Mouse (Mus musculus): Measurements from ENCODE around the gene Mtus2. TPM values are rescaled to one million over a fixed set of nuclear protein-coding genes. Genes with fewer than 3 reads are reported as not detected.

Gene Mtus2
- polyA plus RNA-seq, 1 experiment: 2.3 TPM

GRCm38 (mm10) chr5:148344374-148344773 lies 387.3 kb downstream of the Mtus2 start:
- H3K36me3 ChIP-seq (ENCODE audit: control insufficient read depth, insufficient read depth, low read length): peaks cover 12% of the 10 kb centered on the region
- no peak overlapping the region for H3K27ac ChIP-seq (ENCODE audit: insufficient read depth, low read length)
- no peak overlapping the region for H3K4me3 ChIP-seq (ENCODE audit: extremely low read depth, insufficient read depth, insufficient read length)
- H3K27me3 ChIP-seq (ENCODE audit: control insufficient read depth, insufficient read depth, low read length): no peaks in the 10 kb centered on the region
- DNase-seq (ENCODE audit: low read depth in 1 of 2, low spot score in 2 of 2): no peak
- peaks cover 6% of the 10 kb centered on the region; the same call in 1 of the 2 replicates for H3K4me1 ChIP-seq (ENCODE audit: control insufficient read depth, insufficient read depth, insufficient read length)
- WGBS: 95% methylated on average over 5 of the region's 5 CpGs
- TF ChIP-seq CTCF (IDR thresholded peaks at IDR 0.05; ENCODE audit: extremely low read depth, insufficient read depth, insufficient read length, insufficient replicate concordance): no peak
- no peak for TF ChIP-seq POLR2A (IDR thresholded peaks at IDR 0.05; ENCODE audit: low read depth, low read length)

GRCm38 (mm10) chr5:148346543-148346942 lies 389.4 kb downstream of the Mtus2 start:
- 88% methylated on average over 8 of the region's 8 CpGs for WGBS
- H3K36me3 ChIP-seq (ENCODE audit: control insufficient read depth, insufficient read depth, low read length): peaks cover 10% of the 10 kb centered on the region

GRCm38 (mm10) chr5:148348153-148348552 lies 391.0 kb downstream of the Mtus2 start:
- Histone ChIP-seq H3K4me1 (ENCODE audit: control insufficient read depth, insufficient read depth, insufficient read length) (no peaks in the 10 kb centered on the region), H3K4me3 (ENCODE audit: extremely low read depth, insufficient read depth, insufficient read length) (no peak overlapping the region), H3K36me3 (ENCODE audit: control insufficient read depth, insufficient read depth, low read length) (peaks cover 15% of the 10 kb centered on the region), H3K27ac (ENCODE audit: insufficient read depth, low read length) (no peak overlapping the region), H3K27me3 (ENCODE audit: control insufficient read depth, insufficient read depth, low read length) (no peaks in the 10 kb centered on the region)
- 92% methylated on average over 8 of the region's 8 CpGs for WGBS
- no peak for DNase-seq (ENCODE audit: low read depth in 1 of 2, low spot score in 2 of 2)
- TF ChIP-seq POLR2A (IDR thresholded peaks at IDR 0.05; ENCODE audit: low read depth, low read length) (no peak), CTCF (IDR thresholded peaks at IDR 0.05; ENCODE audit: extremely low read depth, insufficient read depth, insufficient read length, insufficient replicate concordance) (no peak)

More at GRCm38 (mm10) chr5:148346543-148346942, 389.4 kb downstream of the Mtus2 start:
- DNase-seq (ENCODE audit: low read depth in 1 of 2, low spot score in 2 of 2): no peak
- no peak overlapping the region for H3K4me3 ChIP-seq (ENCODE audit: extremely low read depth, insufficient read depth, insufficient read length)
- no peaks in the 10 kb centered on the region for H3K27me3 ChIP-seq (ENCODE audit: control insufficient read depth, insufficient read depth, low read length)
- TF ChIP-seq POLR2A (IDR thresholded peaks at IDR 0.05; ENCODE audit: low read depth, low read length) (no peak), CTCF (IDR thresholded peaks at IDR 0.05; ENCODE audit: extremely low read depth, insufficient read depth, insufficient read length, insufficient replicate concordance) (peak; percentile 15; the same call in 1 of the 2 replicates)
- H3K4me1 ChIP-seq (ENCODE audit: control insufficient read depth, insufficient read depth, insufficient read length): peaks cover 6% of the 10 kb centered on the region; the same call in 1 of the 2 replicates
- no peak overlapping the region for H3K27ac ChIP-seq (ENCODE audit: insufficient read depth, low read length)

DNA sequence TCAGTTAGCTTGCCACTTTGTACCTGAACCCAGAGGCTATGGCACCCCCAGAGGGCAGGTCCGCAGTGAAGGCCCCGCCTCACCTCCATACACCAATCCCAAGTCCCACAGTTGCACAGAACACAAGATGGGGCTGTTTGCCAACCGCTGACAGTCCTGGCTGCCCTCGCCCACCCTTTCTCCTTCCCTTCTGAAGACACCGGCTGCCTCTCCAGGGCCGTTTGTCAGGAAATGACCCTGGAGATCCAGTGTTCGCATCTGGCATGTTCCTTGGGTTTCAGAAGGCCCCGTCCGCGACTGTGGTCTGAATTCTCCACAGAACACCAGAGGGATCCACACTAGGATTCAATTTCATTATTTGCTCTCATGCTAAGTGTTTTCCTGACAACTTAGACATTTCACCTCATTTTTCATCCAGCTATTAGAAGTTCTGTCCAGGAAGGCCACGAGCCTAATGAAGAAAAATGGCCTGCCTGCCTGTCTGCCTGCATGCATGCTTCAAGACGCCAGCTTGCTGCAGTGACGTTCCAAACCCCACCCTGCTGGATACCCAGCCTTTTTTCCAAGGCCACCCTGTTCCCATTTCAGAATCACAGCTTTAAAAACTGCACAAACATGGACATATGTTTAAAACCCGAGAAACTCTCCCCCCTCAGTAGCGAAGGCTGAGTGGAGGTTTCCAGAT lies 392.3 kb downstream of the Mtus2 start:
- WGBS: 90% methylated on average over 15 of the region's 15 CpGs

DNA sequence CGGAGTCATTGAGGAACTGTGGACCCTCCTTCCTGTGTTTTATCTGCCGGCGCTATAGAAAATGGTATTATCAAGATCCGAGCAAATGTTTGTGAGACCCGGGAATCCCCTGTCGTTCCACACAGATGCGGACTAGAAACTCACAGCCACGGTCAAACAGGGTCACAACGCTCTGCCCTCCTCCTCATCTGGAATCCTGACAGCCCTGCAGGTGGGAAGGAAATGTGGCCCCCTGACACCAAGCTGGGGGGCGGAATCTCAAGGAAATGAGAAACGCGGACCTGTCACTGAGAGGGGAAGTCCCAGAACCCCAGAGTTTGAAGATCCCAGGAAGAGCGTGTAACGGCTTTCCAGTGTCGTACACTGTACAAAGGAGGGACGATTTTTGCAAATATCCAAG lies 396.3 kb downstream of the Mtus2 start:
- Histone ChIP-seq H3K4me1 (ENCODE audit: control insufficient read depth, insufficient read depth, insufficient read length) (no peaks in the 10 kb centered on the region), H3K36me3 (ENCODE audit: control insufficient read depth, insufficient read depth, low read length) (peaks cover 7% of the 10 kb centered on the region), H3K27ac (ENCODE audit: insufficient read depth, low read length) (no peak overlapping the region), H3K4me3 (ENCODE audit: extremely low read depth, insufficient read depth, insufficient read length) (no peak overlapping the region), H3K27me3 (ENCODE audit: control insufficient read depth, insufficient read depth, low read length) (no peaks in the 10 kb centered on the region)
- DNase-seq (ENCODE audit: low read depth in 1 of 2, low spot score in 2 of 2): no peak
- TF ChIP-seq CTCF (IDR thresholded peaks at IDR 0.05; ENCODE audit: extremely low read depth, insufficient read depth, insufficient read length, insufficient replicate concordance) (no peak), POLR2A (IDR thresholded peaks at IDR 0.05; ENCODE audit: low read depth, low read length) (no peak)
- 80% methylated on average over 16 of the region's 16 CpGs for WGBS

More for the DNA sequence above, 392.3 kb downstream of the Mtus2 start:
- Histone ChIP-seq H3K4me3 (ENCODE audit: extremely low read depth, insufficient read depth, insufficient read length) (no peak overlapping the region), H3K27ac (ENCODE audit: insufficient read depth, low read length) (no peak overlapping the region), H3K27me3 (ENCODE audit: control insufficient read depth, insufficient read depth, low read length) (no peaks in the 10 kb centered on the region), H3K36me3 (ENCODE audit: control insufficient read depth, insufficient read depth, low read length) (peaks cover 13% of the 10 kb centered on the region), H3K4me1 (ENCODE audit: control insufficient read depth, insufficient read depth, insufficient read length) (no peaks in the 10 kb centered on the region)
- TF ChIP-seq POLR2A (IDR thresholded peaks at IDR 0.05; ENCODE audit: low read depth, low read length): no peak
- no peak for TF ChIP-seq CTCF (IDR thresholded peaks at IDR 0.05; ENCODE audit: extremely low read depth, insufficient read depth, insufficient read length, insufficient replicate concordance)
- no peak for DNase-seq (ENCODE audit: low read depth in 1 of 2, low spot score in 2 of 2)

GRCm38 (mm10) chr5:148354536-148354935 lies 397.4 kb downstream of the Mtus2 start:
- Histone ChIP-seq H3K27me3 (ENCODE audit: control insufficient read depth, insufficient read depth, low read length) (no peaks in the 10 kb centered on the region), H3K4me1 (ENCODE audit: control insufficient read depth, insufficient read depth, insufficient read length) (no peaks in the 10 kb centered on the region), H3K4me3 (ENCODE audit: extremely low read depth, insufficient read depth, insufficient read length) (no peak overlapping the region), H3K27ac (ENCODE audit: insufficient read depth, low read length) (no peak overlapping the region), H3K36me3 (ENCODE audit: control insufficient read depth, insufficient read depth, low read length) (peaks cover 9% of the 10 kb centered on the region)
- no peak for TF ChIP-seq POLR2A (IDR thresholded peaks at IDR 0.05; ENCODE audit: low read depth, low read length)
- no peak for TF ChIP-seq CTCF (IDR thresholded peaks at IDR 0.05; ENCODE audit: extremely low read depth, insufficient read depth, insufficient read length, insufficient replicate concordance)
- WGBS: 94% methylated on average over 8 of the region's 8 CpGs
- no peak for DNase-seq (ENCODE audit: low read depth in 1 of 2, low spot score in 2 of 2)

GRCm38 (mm10) chr5:148355822-148356221 lies 398.7 kb downstream of the Mtus2 start:
- Histone ChIP-seq H3K27ac (ENCODE audit: insufficient read depth, low read length) (no peak overlapping the region), H3K4me1 (ENCODE audit: control insufficient read depth, insufficient read depth, insufficient read length) (no peaks in the 10 kb centered on the region), H3K4me3 (ENCODE audit: extremely low read depth, insufficient read depth, insufficient read length) (no peak overlapping the region), H3K27me3 (ENCODE audit: control insufficient read depth, insufficient read depth, low read length) (no peaks in the 10 kb centered on the region), H3K36me3 (ENCODE audit: control insufficient read depth, insufficient read depth, low read length) (peaks cover 6% of the 10 kb centered on the region)
- no peak for TF ChIP-seq POLR2A (IDR thresholded peaks at IDR 0.05; ENCODE audit: low read depth, low read length)
- no peak for TF ChIP-seq CTCF (IDR thresholded peaks at IDR 0.05; ENCODE audit: extremely low read depth, insufficient read depth, insufficient read length, insufficient replicate concordance)
- WGBS: 87% methylated on average over 3 of the region's 3 CpGs
- no peak for DNase-seq (ENCODE audit: low read depth in 1 of 2, low spot score in 2 of 2)
